Mouse (Mus musculus) forebrain, embryonic 15.5 days (tissue): Measurements from ENCODE around the gene Zbtb22. TPM values are rescaled to one million over a fixed set of nuclear protein-coding genes. Genes with fewer than 3 reads are reported as not detected.
A peak's percentile ranks its signal among the peaks of the same experiment; 100 is the strongest.

Experiments
- ATAC-seq: fragments of 200-750 bp; cut with Nextera tagmentation; replicated peaks from 2 replicates; pipeline ENCODE4 v1.8.0; 2017; ENCODE audit warnings: mild to moderate bottlenecking, moderate TSS enrichment, moderate library complexity
- H3K27ac ChIP-seq: fragments of 300-500 bp; sonication (generic); replicated peaks from 2 replicates; pipeline ENCODE4 v1.5.1; 2015; ENCODE audit warnings: mild to moderate bottlenecking, inconsistent platforms
- H3K27me3 ChIP-seq: fragments of 300-500 bp; sonication (generic); 2 replicates; pipeline ENCODE4 v1.6.1; 2015; ENCODE audit warnings: inconsistent platforms
- H3K36me3 ChIP-seq: fragments of 300-500 bp; sonication (generic); 2 replicates; pipeline ENCODE4 v1.6.1; 2015; ENCODE audit warnings: mild to moderate bottlenecking, inconsistent platforms
- H3K4me1 ChIP-seq: fragments of 300-500 bp; sonication (generic); 2 replicates; pipeline ENCODE4 v1.6.1; 2015; ENCODE audit warnings: inconsistent platforms
- H3K4me2 ChIP-seq: fragments of 300-500 bp; sonication (generic); replicated peaks from 2 replicates; pipeline ENCODE4 v1.6.1; 2015; ENCODE audit warnings: mild to moderate bottlenecking, inconsistent platforms
- H3K4me3 ChIP-seq: fragments of 300-500 bp; sonication (generic); 2 replicates; pipeline ENCODE4 v1.5.1; 2015; ENCODE audit warnings: mild to moderate bottlenecking, inconsistent platforms
- H3K9ac ChIP-seq: fragments of 300-500 bp; sonication (generic); replicated peaks from 2 replicates; pipeline ENCODE4 v1.6.1; 2015; ENCODE audit warnings: mild to moderate bottlenecking, inconsistent platforms
- H3K9me3 ChIP-seq: fragments of 300-500 bp; sonication (generic); 2 replicates; pipeline ENCODE4 v1.6.1; 2016; ENCODE audit warnings: inconsistent platforms
- WGBS: fragments of 180-500 bp; shearing (Covaris S2); methylation state at CpG from one replicate; pipeline ENCODE4 v1.1.7; 2015; ENCODE audit warnings: mixed read lengths; 5-methylcytosine and 5-hydroxymethylcytosine counted together
- polyA plus RNA-seq: library from polyadenylated mRNA; unstranded; fragments of >200 nt; fragmentation: Nextera tagmentation; extraction: Ambion mirVana; gene quantifications from 2 replicates; pipeline ENCODE4 v1.2.1, GENCODE M21; 2015

Gene Zbtb22
- polyA plus RNA-seq, 1 experiment from 2014 or later, result 18.7 TPM

GRCm38 (mm10) chr17:33909077-33909868 is 6.4 kb upstream of the Zbtb22 start, which contains the start of gene Daxx:
TSS of gene Daxx (plus strand) at chr17:33909414.
- whole genome bisulfite sequencing, result under 1% methylated on average over 68 of the region's 68 CpGs
- Histone ChIP-seq H3K36me3 (peaks cover 30% of the 10 kb centered on the region), H3K27ac (peak within 1 kb of the TSS; percentile 95), H3K4me2 (peak within 1 kb of the TSS; percentile 94), H3K4me3 (peak within 1 kb of the TSS; percentile 80), H3K9me3 (no peaks in the 10 kb centered on the region), H3K27me3 (no peaks in the 10 kb centered on the region), H3K9ac (peak within 1 kb of the TSS; percentile 89), H3K4me1 (peaks cover 30% of the 10 kb centered on the region)
- ATAC-seq, result peak; percentile 97

GRCm38 (mm10) chr17:33909869-33910250 is 5.8 kb upstream of the Zbtb22 start:
- Histone ChIP-seq H3K9ac (peak overlapping the region; percentile 87), H3K4me2 (peak overlapping the region; percentile 94), H3K4me1 (peaks cover 33% of the 10 kb centered on the region), H3K4me3 (peak overlapping the region; percentile 80), H3K27ac (peak overlapping the region; percentile 95), H3K27me3 (no peaks in the 10 kb centered on the region), H3K9me3 (no peaks in the 10 kb centered on the region), H3K36me3 (peaks cover 36% of the 10 kb centered on the region)
- ATAC-seq, result 0 out of 2 replicates have a peak, but pooled peaks have one; percentile 1
- WGBS, result under 1% methylated on average over 14 of the region's 14 CpGs

- no peak for ATAC-seq
- H3K27ac ChIP-seq, result no peak overlapping the region
- H3K27me3 ChIP-seq, result no peaks in the 10 kb centered on the region
- H3K36me3 ChIP-seq, result peaks cover 39% of the 10 kb centered on the region
- peaks cover 40% of the 10 kb centered on the region for H3K4me1 ChIP-seq
- peak overlapping the region; percentile 87 for H3K9ac ChIP-seq
- peak overlapping the region; percentile 94 for H3K4me2 ChIP-seq
- WGBS, result 52% methylated on average over 11 of the region's 11 CpGs
- no peaks in the 10 kb centered on the region for H3K9me3 ChIP-seq
- H3K4me3 ChIP-seq, result peak overlapping the region; percentile 80
Measured at GRCm38 (mm10) chr17:33910346-33911051, 5.2 kb upstream of the Zbtb22 start.

- Histone ChIP-seq H3K4me3 (no peak overlapping the region), H3K4me2 (no peak overlapping the region), H3K27me3 (no peaks in the 10 kb centered on the region), H3K4me1 (peaks cover 42% of the 10 kb centered on the region), H3K9me3 (no peaks in the 10 kb centered on the region), H3K36me3 (peaks cover 39% of the 10 kb centered on the region), H3K27ac (no peak overlapping the region), H3K9ac (no peak overlapping the region)
- no peak for ATAC-seq
- 90% methylated on average over 31 of the region's 31 CpGs for WGBS
Measured at GRCm38 (mm10) chr17:33911052-33911812, 4.5 kb upstream of the Zbtb22 start.

GRCm38 (mm10) chr17:33911813-33912414 is 3.8 kb upstream of the Zbtb22 start:
- Histone ChIP-seq H3K9me3 (no peaks in the 10 kb centered on the region), H3K4me1 (peaks cover 48% of the 10 kb centered on the region), H3K27me3 (no peaks in the 10 kb centered on the region), H3K4me2 (no peak overlapping the region), H3K9ac (no peak overlapping the region), H3K36me3 (peaks cover 39% of the 10 kb centered on the region), H3K4me3 (no peak overlapping the region), H3K27ac (no peak overlapping the region)
- WGBS, result 91% methylated on average over 28 of the region's 28 CpGs
- ATAC-seq, result no peak

GRCm38 (mm10) chr17:33913264-33913663 is 2.4 kb upstream of the Zbtb22 start:
- H3K9me3 ChIP-seq, result no peaks in the 10 kb centered on the region
- H3K4me1 ChIP-seq, result peaks cover 47% of the 10 kb centered on the region
- H3K36me3 ChIP-seq, result peaks cover 39% of the 10 kb centered on the region
- H3K27me3 ChIP-seq, result no peaks in the 10 kb centered on the region
- WGBS, result 89% methylated on average over 10 of the region's 10 CpGs
- no peak overlapping the region for H3K9ac ChIP-seq
- ATAC-seq, result no peak
- no peak overlapping the region for H3K4me2 ChIP-seq
- H3K4me3 ChIP-seq, result no peak overlapping the region
- H3K27ac ChIP-seq, result no peak overlapping the region

- H3K9me3 ChIP-seq, result no peaks in the 10 kb centered on the region
- H3K27me3 ChIP-seq, result no peaks in the 10 kb centered on the region
- H3K9ac ChIP-seq, result no peak overlapping the region
- H3K4me2 ChIP-seq, result no peak overlapping the region
- peaks cover 39% of the 10 kb centered on the region for H3K36me3 ChIP-seq
- H3K4me3 ChIP-seq, result no peak overlapping the region
- peaks cover 46% of the 10 kb centered on the region for H3K4me1 ChIP-seq
- WGBS, result 97% methylated on average over 8 of the region's 8 CpGs
- H3K27ac ChIP-seq, result no peak overlapping the region
- no peak for ATAC-seq
Measured at GRCm38 (mm10) chr17:33913905-33914304, 1.8 kb upstream of the Zbtb22 start.

GRCm38 (mm10) chr17:33914969-33915391 is 724 bp upstream of the Zbtb22 start:
- peaks cover 55% of the 10 kb centered on the region for H3K4me1 ChIP-seq
- no peaks in the 10 kb centered on the region for H3K9me3 ChIP-seq
- H3K27ac ChIP-seq, result peak overlapping the region; percentile 86; the same call in 1 of the 2 replicates
- no peak for ATAC-seq
- no peaks in the 10 kb centered on the region for H3K27me3 ChIP-seq
- peak overlapping the region; percentile 51; the same call in 1 of the 2 replicates for H3K9ac ChIP-seq
- H3K4me2 ChIP-seq, result peak overlapping the region; percentile 73
- H3K4me3 ChIP-seq, result peak overlapping the region; percentile 59
- peaks cover 39% of the 10 kb centered on the region for H3K36me3 ChIP-seq
- 68% methylated on average over 13 of the region's 13 CpGs for WGBS

- H3K4me2 ChIP-seq, result peak overlapping the region; percentile 73
- peaks cover 36% of the 10 kb centered on the region for H3K36me3 ChIP-seq
- H3K27me3 ChIP-seq, result no peaks in the 10 kb centered on the region
- H3K9ac ChIP-seq, result peak overlapping the region; percentile 51
- under 1% methylated on average over 19 of the region's 20 CpGs for WGBS
- peak overlapping the region; percentile 86 for H3K27ac ChIP-seq
- peak overlapping the region; percentile 59 for H3K4me3 ChIP-seq
- ATAC-seq, result peak; percentile 36
- H3K4me1 ChIP-seq, result peaks cover 50% of the 10 kb centered on the region
- H3K9me3 ChIP-seq, result no peaks in the 10 kb centered on the region
Measured at GRCm38 (mm10) chr17:33916294-33916693, 590 bp downstream of the Zbtb22 start.

- Histone ChIP-seq H3K27me3 (no peaks in the 10 kb centered on the region), H3K27ac (no peak overlapping the region), H3K9me3 (no peaks in the 10 kb centered on the region), H3K4me1 (peaks cover 47% of the 10 kb centered on the region), H3K4me2 (peak overlapping the region; percentile 73), H3K36me3 (peaks cover 28% of the 10 kb centered on the region), H3K4me3 (peak overlapping the region; percentile 59), H3K9ac (peak overlapping the region; percentile 51)
- WGBS, result 74% methylated on average over 31 of the region's 31 CpGs
- no peak for ATAC-seq
Measured at GRCm38 (mm10) chr17:33916847-33917655, 1.3 kb downstream of the Zbtb22 start.
